Mouse (Mus musculus) G1E (cell line): ENCODE results near the gene Map2k7.

Experiments
- CTCF ChIP-seq: IDR thresholded peaks from 2 replicates; pipeline ENCODE4 v1.5.1; 2012; ENCODE audit warnings: low read depth, low read length, inconsistent platforms, mixed read lengths
- GATA1 ChIP-seq: IDR thresholded peaks from 2 replicates; pipeline ENCODE4 v1.6.1; 2012; ENCODE audit warnings: borderline replicate concordance, low read length, inconsistent platforms, mixed read lengths
- POLR2AphosphoS5 ChIP-seq: IDR thresholded peaks from 2 replicates; pipeline ENCODE4 v1.6.1; 2012; ENCODE audit warnings: low read depth, low read length, inconsistent platforms; ENCODE audit not compliant: insufficient replicate concordance
- TAL1 ChIP-seq: conservative IDR thresholded peaks from 2 replicates; pipeline ENCODE4 v1.6.1; 2012; ENCODE audit warnings: low read depth, low read length, inconsistent platforms, mixed read lengths

GRCm38 (mm10) chr8:4216791-4217621 is 21.5 kb upstream of the Map2k7 start, which contains the start of gene Prr36:
- no peak for TF ChIP-seq GATA1
- TF ChIP-seq CTCF, result no peak
- TF ChIP-seq POLR2AphosphoS5, result no peak
- TF ChIP-seq TAL1, result no peak
